Mouse (Mus musculus): ENCODE measurements at regions not wholly inside any gene's neighbourhood (a gene's known extent, or its start where the extent isn't known, plus 50 kb on each side); places are given as distances from the start of the nearest gene placed in this dataset.

GRCm38 (mm10) chr4:71259897-71260296, 497.9 kb downstream of the Gm11232 start:
- DNase-seq (ENCODE audit: extremely low spot score in 1 of 2, low spot score in 1 of 2), result no peak

DNA sequence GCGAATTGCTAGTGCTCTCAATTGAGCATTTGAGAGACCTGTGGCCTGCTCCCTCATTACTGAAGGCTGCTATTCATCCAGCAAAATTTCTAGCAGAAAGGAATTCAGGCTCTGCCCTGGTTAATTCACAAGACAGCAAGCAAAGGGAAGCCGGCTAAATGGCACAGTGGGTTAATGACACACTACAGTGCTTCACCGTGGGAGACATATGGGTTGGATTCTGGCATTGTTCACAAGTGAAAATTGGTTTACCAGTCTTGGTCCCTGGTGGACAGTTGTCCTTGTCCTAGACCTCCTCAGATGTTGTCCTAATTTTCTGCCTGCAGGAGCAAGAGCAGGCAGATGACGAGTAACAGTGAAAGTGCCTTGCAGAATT, 527.3 kb downstream of the Gm11232 start:
- peak in 1 of 2 experiments; percentile 1 for DNase-seq (ENCODE audit: extremely low spot score in 1 of 2, low spot score in 1 of 2)

GRCm38 (mm10) chr4:71229796-71230496, 527.8 kb downstream of the Gm11232 start:
- no peak for DNase-seq (ENCODE audit: extremely low spot score in 1 of 2, low spot score in 1 of 2)

- no peak for DNase-seq (ENCODE audit: extremely low spot score in 1 of 2, low spot score in 1 of 2)
Measured at GRCm38 (mm10) chr4:71226653-71227052, 531.1 kb downstream of the Gm11232 start.

- no peak for DNase-seq (ENCODE audit: extremely low spot score in 1 of 2, low spot score in 1 of 2)
Measured at GRCm38 (mm10) chr4:71218060-71218459, 539.7 kb downstream of the Gm11232 start.

DNA sequence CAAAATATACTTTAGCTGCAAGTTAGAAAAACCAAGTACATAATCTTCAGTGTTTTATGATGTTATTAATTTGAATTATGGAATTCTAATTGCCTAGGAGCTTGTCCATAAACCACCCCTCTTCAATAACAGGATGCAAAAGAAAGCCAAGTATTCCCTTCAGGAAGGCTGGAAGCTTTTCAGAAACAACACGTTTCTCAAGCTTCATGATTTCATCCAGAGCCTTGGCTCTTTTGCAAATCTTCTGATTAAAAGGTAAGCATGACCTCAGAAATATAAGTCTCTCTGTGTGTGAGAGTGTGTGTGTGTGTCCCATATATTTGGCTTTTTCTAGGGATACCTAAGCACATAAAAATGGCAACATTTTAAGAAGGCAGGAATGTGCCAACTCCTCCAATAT, 570.0 kb downstream of the Gm11232 start:
- DNase-seq (ENCODE audit: extremely low spot score in 1 of 2, low spot score in 1 of 2), result peak in 1 of 2 experiments; percentile 2

- no peak for DNase-seq (ENCODE audit: extremely low spot score in 1 of 2, low spot score in 1 of 2)
Measured at GRCm38 (mm10) chr4:71177661-71178060, 580.1 kb downstream of the Gm11232 start.

GRCm38 (mm10) chr4:71165802-71166201, 592.0 kb downstream of the Gm11232 start:
- no peak for DNase-seq (ENCODE audit: extremely low spot score in 1 of 2, low spot score in 1 of 2)

DNA sequence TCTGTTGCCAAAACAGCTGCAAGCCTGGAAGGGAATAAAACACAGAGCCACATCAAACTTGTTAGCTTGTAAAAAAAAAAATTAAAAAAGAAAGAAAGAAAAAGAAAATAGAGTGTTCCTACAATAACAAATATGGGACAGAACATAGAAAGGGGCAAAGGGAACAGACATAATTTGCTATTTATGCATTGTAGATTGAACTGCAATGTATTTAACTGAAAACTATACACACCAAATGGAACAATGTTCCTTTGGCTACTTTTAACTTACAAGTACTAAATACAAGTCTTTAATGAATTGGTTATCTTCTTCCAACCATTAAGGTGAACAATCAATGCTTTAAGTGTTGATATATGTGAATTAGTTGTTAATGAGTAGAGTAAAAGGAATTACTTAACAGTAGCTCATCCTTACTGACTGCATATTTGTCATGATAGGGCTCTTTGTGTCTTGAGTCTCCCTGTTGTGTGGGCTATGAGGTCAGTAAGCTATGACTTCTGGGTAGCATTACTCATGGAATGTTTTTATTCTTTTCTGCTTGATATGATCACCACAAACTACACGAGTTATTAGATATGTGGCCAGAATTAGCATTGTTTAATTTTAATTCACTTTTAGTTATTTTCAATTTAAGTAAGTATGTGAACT, 597.0 kb upstream of the Megf9 start:
- DNase-seq (ENCODE audit: extremely low spot score in 1 of 2, low spot score in 1 of 2), result no peak

- peak in 1 of 2 experiments; percentile 41 for DNase-seq (ENCODE audit: extremely low spot score in 1 of 2, low spot score in 1 of 2)
Measured at GRCm38 (mm10) chr4:71130946-71131669, 596.3 kb upstream of the Megf9 start.

DNA sequence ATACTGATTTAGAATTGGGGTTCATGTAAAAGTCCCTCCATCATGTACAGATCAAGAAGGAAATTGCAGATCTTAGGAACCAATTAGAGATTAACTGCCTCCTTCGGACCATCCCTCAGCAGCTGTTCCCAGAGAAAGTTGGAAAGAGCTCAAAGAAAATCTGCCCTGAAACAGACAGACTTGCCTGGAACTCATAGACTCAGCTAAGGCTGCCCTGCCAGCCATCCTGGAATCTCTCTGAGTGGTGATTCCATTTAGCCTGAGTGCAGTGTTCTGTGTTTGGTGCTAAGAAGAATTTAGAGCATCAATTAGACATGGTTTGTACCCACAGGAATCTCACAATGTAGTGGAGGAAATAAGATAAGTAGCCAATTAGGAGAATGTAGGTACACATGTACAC, 594.5 kb upstream of the Megf9 start:
- DNase-seq (ENCODE audit: extremely low spot score in 1 of 2, low spot score in 1 of 2), result no peak

Data from frontal cortex, adult 2 months (tissue).